ENCODE assay signal across 15 mouse cellular contexts in genomic region chr13:69768152-69768551, GRCm38 (mm10). TPM values are rescaled to one million over a fixed set of nuclear protein-coding genes. Genes with fewer than 3 reads are reported as not detected.
"Had no signal": no experiment of that assay in that cellular context is flagged by ENCODE, and none has a peak within 500 bp of the region (broad histone marks: within the 10 kb centered on the region; RNA-seq: fewer than 3 reads in every experiment).

No protein-coding gene starts in this region.

- H3K36me3 ChIP-seq: midbrain, embryonic 13.5 days; midbrain, embryonic 15.5 days; neural tube, embryonic 13.5 days; neural tube, embryonic 15.5 days had no signal

- H3K4me3 ChIP-seq: megakaryocyte, embryonic 14.5 days; midbrain, embryonic 13.5 days; midbrain, embryonic 15.5 days; neural tube, embryonic 13.5 days; neural tube, embryonic 15.5 days had no signal

- H3K4me1 ChIP-seq: megakaryocyte, embryonic 14.5 days; midbrain, embryonic 13.5 days; midbrain, embryonic 15.5 days; neural tube, embryonic 13.5 days had no signal

- H3K27ac ChIP-seq: macrophage; midbrain, embryonic 13.5 days; midbrain, embryonic 15.5 days; neural tube, embryonic 13.5 days; neural tube, embryonic 15.5 days had no signal

- H3K27me3 ChIP-seq: midbrain, embryonic 13.5 days; midbrain, embryonic 15.5 days; neural tube, embryonic 13.5 days; neural tube, embryonic 15.5 days had no signal

- DNase-seq: lung, adult 18-20 months; lung, embryonic 14.5 days; lung, postnatal 10 days; right cerebral cortex, postnatal 14 days; thymus, adult 18-20 months; thymus, postnatal 25 days; thymus, postnatal 4 days had no signal

- ATAC-seq: midbrain, embryonic 13.5 days; midbrain, embryonic 15.5 days had no signal

RNA-seq across cellular contexts. Expression of gene Ube2ql1, which starts 28.5 kb away (rescaled TPM):
- total RNA-seq: megakaryocyte progenitor cell, adult 5-6 weeks; monocyte, adult 5-6 weeks had no signal
- polyA plus RNA-seq: macrophage had no signal
